Mouse (Mus musculus) ES-CJ7 (cell line): Measurements from ENCODE around the gene Ltbp2.

ENCODE experiments used
- DNase-seq: peaks from one replicate; pipeline ENCODE4 v3.0.0; 2011; ENCODE audit warnings: low read depth, low spot score

Ltbp2 gene

GRCm38 (mm10) chr12:84762532-84762931, 113.8 kb downstream of the Ltbp2 start:
- no peak for DNase-seq

GRCm38 (mm10) chr12:84759063-84759462, 117.3 kb downstream of the Ltbp2 start:
- peak; percentile 62 for DNase-seq

DNA sequence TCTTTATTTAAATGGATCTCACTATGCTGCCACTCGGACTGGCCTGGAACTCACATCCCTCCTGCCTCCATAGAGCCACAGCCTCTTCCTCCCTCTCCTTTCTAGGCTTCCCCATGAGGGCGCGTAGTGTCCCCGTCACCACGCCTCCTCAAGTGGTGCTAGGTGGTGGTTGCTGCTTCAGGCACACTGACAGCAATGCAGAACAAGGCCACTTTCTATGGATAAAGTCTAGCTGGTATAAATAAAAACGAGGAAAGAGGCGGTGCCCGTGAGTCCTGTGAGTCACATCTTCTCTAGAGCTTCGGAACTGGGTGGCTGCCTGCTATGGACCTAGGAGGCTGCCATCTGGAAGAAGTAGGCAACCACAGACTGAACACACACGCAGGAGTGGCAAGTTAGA, 120.3 kb downstream of the Ltbp2 start:
- DNase-seq = no peak

- DNase-seq = peak; percentile 48
Observed at GRCm38 (mm10) chr12:84755008-84755695, 121.2 kb downstream of the Ltbp2 start.

- DNase-seq = no peak
Observed at GRCm38 (mm10) chr12:84752131-84752977, 124.0 kb downstream of the Ltbp2 start.

DNA sequence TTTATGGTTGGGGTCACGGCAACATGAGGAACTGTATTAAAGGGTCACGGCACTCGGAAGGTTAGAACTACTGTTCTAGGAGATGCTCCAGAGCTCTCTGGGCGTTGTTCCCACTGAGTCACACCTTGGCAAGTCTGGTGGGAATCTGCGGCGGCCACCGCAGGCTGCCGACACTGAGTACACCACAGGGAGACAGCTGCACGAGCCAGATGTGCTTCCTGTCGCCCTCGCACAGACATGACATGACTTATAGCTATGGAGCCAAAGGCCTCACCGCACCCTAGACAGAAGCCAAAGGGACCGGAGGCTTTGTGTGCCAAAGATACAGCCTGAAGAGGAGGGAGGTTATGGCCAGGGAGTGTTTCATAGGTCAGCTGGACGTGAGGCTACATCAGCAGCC, 125.7 kb downstream of the Ltbp2 start:
- DNase-seq = no peak

GRCm38 (mm10) chr12:84748134-84748533, 128.2 kb downstream of the Ltbp2 start:
- no peak for DNase-seq

- no peak for DNase-seq
Observed at GRCm38 (mm10) chr12:84745700-84746099, 130.6 kb downstream of the Ltbp2 start.

DNA sequence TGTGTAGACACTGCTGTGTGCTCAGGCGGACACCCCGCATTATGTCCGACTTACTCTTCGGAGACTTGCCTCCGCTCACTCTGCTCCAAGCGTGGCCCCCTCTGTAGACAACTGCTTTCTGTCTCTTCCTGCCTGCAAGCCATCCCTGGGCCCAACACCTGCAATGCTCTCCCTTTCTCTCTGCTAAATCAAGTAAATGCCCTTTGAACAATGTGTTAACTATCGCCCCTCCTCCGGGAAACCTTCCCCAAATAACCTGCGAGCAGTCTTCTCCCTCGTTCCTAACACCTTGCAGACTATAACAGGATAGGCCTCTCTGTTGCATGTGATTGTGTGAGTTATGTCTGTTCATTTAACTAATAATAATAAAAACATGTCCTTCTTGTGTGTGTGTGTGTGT, 132.8 kb downstream of the Ltbp2 start:
- no peak for DNase-seq

- DNase-seq = no peak
Observed at GRCm38 (mm10) chr12:84733366-84733765, 143.0 kb downstream of the Ltbp2 start.
